Mouse (Mus musculus) liver, embryonic 13.5 days (tissue): Measurements from ENCODE around the gene P2rx7. TPM values are rescaled to one million over a fixed set of nuclear protein-coding genes. Genes with fewer than 3 reads are reported as not detected.
A peak's percentile ranks its signal among the peaks of the same experiment; 100 is the strongest.

Source experiments
- ATAC-seq: fragments of 200-750 bp; cut with Nextera tagmentation; 2 replicates; pipeline ENCODE4 v1.8.0; 2017; ENCODE audit warnings: low read depth, mild to moderate bottlenecking, moderate number of reproducible peaks, moderate library complexity
- DNase-seq: peaks from one replicate; pipeline ENCODE4 v3.0.0; 2022
- H3K27ac ChIP-seq: fragments of 300-500 bp; sonication (generic); 2 replicates; pipeline ENCODE4 v1.5.1; 2015; ENCODE audit warnings: moderate library complexity, mild to moderate bottlenecking, inconsistent platforms
- H3K27me3 ChIP-seq: fragments of 300-500 bp; sonication (generic); 2 replicates; pipeline ENCODE4 v1.6.1; 2015; ENCODE audit warnings: mild to moderate bottlenecking, inconsistent platforms
- H3K36me3 ChIP-seq: fragments of 300-500 bp; sonication (generic); 2 replicates; pipeline ENCODE4 v1.6.1; 2015; ENCODE audit warnings: mild to moderate bottlenecking, inconsistent platforms
- H3K4me1 ChIP-seq: fragments of 300-500 bp; sonication (generic); replicated peaks from 2 replicates; pipeline ENCODE4 v1.6.1; 2015; ENCODE audit warnings: inconsistent platforms
- H3K4me2 ChIP-seq: fragments of 300-500 bp; sonication (generic); 2 replicates; pipeline ENCODE4 v1.6.1; 2015; ENCODE audit warnings: inconsistent platforms, mild to moderate bottlenecking, moderate library complexity
- H3K4me3 ChIP-seq: fragments of 300-500 bp; sonication (generic); replicated peaks from 2 replicates; pipeline ENCODE4 v1.5.1; 2015; ENCODE audit warnings: mild to moderate bottlenecking, inconsistent platforms
- H3K9ac ChIP-seq: fragments of 300-500 bp; sonication (generic); 2 replicates; pipeline ENCODE4 v1.6.1; 2015; ENCODE audit warnings: mild to moderate bottlenecking, inconsistent platforms
- H3K9me3 ChIP-seq: fragments of 300-500 bp; sonication (generic); replicated peaks from 2 replicates; pipeline ENCODE4 v1.6.1; 2016; ENCODE audit warnings: inconsistent platforms
- WGBS: fragments of 180-500 bp; shearing (Covaris S2); methylation state at CpG from one replicate; pipeline ENCODE4 v1.1.7; 2015; ENCODE audit not compliant: insufficient replicate concordance; 5-methylcytosine and 5-hydroxymethylcytosine counted together
- microRNA-seq: library from miRNA; unstranded; fragments of <30 nt; microRNA quantifications from one replicate; pipeline ENCODE4, GENCODE M21; 2016
- polyA plus RNA-seq: library from polyadenylated mRNA; unstranded; fragments of >200 nt; fragmentation: Nextera tagmentation; extraction: Ambion mirVana; gene quantifications from 2 replicates; pipeline ENCODE4 v1.2.1, GENCODE M21; 2015

The P2rx7 gene
- polyA plus RNA-seq, 1 experiment from 2014 or later = 1.3 TPM

DNA sequence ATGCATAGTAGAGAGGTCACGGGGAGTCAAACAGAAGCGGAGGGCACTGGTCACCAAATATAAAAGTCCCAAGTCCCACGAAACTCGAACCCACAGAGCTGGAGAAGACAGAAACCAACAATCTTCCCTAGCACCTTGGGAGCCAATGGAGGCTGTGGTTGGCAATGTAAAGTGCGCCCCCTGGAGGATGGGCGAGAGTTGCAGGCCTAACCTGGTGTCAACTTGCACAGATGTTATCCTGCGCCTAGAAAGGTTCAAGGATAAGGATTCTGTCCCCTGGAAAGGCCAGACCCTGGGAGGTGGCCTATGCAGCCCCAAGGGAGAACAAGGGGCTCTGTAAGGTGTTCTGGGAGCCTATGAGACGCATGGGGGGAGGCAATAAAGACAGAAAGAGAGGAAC, 87.6 kb downstream of the P2rx7 start:
- 37% methylated on average over 8 of the region's 8 CpGs for WGBS
- DNase-seq (peak; percentile 58), ATAC-seq (no peak)
- Histone ChIP-seq H3K9me3 (no peaks in the 10 kb centered on the region), H3K4me3 (no peak overlapping the region), H3K4me2 (peak overlapping the region; percentile 31; the same call in 1 of the 2 replicates), H3K9ac (no peak overlapping the region), H3K4me1 (peaks cover 42% of the 10 kb centered on the region), H3K27ac (peak overlapping the region; percentile 58), H3K36me3 (peaks cover 8% of the 10 kb centered on the region; the same call in 1 of the 2 replicates), H3K27me3 (no peaks in the 10 kb centered on the region)

DNA sequence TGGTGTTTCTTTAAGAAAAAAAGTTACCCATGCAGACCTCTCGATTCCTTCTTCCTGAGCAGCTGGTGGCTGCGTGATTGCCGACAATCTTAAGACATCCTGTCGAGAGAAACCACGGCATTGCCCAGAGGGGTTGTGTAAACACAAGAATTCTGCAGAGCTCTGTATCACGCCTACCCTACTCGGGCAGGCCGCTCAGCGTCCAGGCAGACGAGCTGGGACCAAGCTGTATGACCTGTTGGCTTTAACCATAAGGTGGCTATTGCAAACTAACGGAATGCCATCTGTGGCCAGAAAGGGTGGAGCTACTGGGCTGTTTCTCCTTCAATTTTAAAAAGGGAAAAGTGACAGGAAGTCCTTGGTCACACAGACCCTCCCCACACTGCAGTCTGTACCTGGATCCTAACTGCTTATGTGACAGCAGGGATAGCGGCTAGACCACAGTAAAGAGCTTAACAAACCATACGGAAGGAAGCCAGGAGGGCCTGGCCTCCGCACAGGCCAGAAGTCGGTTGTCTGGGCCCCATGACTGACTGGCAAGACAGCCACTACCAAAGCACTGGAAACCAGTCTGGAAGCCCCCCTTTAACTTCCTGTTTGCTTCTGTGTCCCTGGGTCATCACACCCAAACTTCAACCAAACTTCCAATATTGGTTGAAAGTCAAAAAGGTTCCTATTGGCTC, 88.4 kb downstream of the P2rx7 start:
- Histone ChIP-seq H3K9me3 (no peaks in the 10 kb centered on the region), H3K36me3 (peaks cover 8% of the 10 kb centered on the region; the same call in 1 of the 2 replicates), H3K4me1 (peaks cover 47% of the 10 kb centered on the region), H3K27ac (peak overlapping the region; percentile 58), H3K27me3 (no peaks in the 10 kb centered on the region), H3K4me3 (no peak overlapping the region), H3K4me2 (peak overlapping the region; percentile 32), H3K9ac (peak overlapping the region; percentile 28)
- peak; percentile 39 for ATAC-seq
- peak; percentile 11 for DNase-seq
- WGBS = 21% methylated on average over 15 of the region's 15 CpGs

DNA sequence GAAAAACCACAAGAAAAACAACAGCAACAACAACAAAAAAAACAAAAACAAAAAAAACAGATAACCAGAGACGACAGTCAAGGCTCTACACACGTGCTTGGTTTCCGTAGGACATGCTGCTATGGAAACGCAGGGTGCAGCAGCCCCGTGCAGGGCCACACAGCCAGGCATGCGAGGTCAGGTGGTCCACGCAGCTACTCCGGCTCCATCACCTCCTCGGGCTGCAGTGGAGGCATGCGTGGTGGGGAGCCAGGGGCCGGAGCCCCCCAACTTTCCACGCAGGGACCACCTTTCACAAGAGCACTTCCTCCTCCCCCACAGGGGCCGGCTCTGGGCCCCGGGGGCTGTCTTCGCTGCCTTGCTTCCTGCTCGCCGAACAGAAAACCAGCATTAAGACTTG, 90.2 kb downstream of the P2rx7 start:
- no peaks in the 10 kb centered on the region for H3K27me3 ChIP-seq
- H3K9ac ChIP-seq = 0 out of 2 replicates have a peak overlapping the region, but pooled peaks have one; percentile 35
- H3K27ac ChIP-seq = no peak overlapping the region
- 30% methylated on average over 17 of the region's 17 CpGs for WGBS
- no peak for ATAC-seq
- no peak for DNase-seq
- H3K9me3 ChIP-seq = no peaks in the 10 kb centered on the region
- peaks cover 47% of the 10 kb centered on the region for H3K4me1 ChIP-seq
- H3K4me2 ChIP-seq = peak overlapping the region; percentile 34
- H3K36me3 ChIP-seq = no peaks in the 10 kb centered on the region
- peak overlapping the region; percentile 1; the same call in 1 of the 2 replicates for H3K4me3 ChIP-seq

DNA sequence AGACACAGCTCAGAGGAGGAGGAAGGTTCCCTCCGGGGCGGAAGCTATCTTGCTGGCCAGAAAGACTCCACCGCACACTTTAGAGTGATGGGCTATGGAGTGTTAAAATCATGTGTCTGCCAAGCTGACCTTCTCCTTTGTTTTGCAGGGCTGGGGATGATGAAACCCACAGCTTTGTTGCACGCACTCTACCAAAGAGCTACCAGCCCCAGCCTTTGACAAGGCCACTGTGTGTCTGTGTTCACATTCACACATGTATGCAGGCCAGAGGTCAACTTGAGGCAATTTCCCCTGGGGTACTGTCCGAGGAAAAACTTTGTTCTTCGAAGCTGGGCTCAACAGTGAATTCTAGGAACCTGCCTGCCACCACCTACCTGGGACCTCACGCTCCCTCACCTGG, 92.1 kb downstream of the P2rx7 start:
- no peak for ATAC-seq
- WGBS = 76% methylated on average over 7 of the region's 7 CpGs

DNA sequence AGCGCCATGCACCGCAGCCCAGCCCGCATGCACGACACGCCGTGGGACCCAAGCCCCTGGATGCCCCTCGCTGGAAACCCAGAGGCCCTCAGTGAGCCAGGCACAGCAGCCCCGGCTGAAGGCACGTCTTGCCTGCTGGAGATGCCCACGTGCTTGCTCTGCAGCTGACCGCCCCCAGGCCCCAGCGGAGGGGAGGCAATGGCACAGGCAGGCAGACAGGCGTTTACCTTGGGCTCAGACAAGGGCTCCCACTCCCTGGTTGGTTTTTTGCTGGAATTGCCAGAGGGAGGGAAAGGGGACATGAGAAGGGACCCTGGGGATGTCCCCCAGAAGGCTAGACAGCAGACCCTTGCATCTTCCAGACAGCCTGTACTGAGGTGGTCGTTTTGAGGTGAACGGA, 93.0 kb downstream of the P2rx7 start:
- Histone ChIP-seq H3K9me3 (no peaks in the 10 kb centered on the region), H3K4me1 (peaks cover 37% of the 10 kb centered on the region), H3K36me3 (peaks cover 12% of the 10 kb centered on the region), H3K4me3 (no peak overlapping the region), H3K27me3 (no peaks in the 10 kb centered on the region), H3K9ac (no peak overlapping the region), H3K4me2 (no peak overlapping the region), H3K27ac (no peak overlapping the region)
- 84% methylated on average over 15 of the region's 15 CpGs for WGBS
- ATAC-seq (no peak), DNase-seq (no peak)

More for the DNA sequence above, 92.1 kb downstream of the P2rx7 start:
- Histone ChIP-seq H3K27ac (no peak overlapping the region), H3K4me1 (peaks cover 45% of the 10 kb centered on the region), H3K27me3 (no peaks in the 10 kb centered on the region), H3K9ac (no peak overlapping the region), H3K4me2 (no peak overlapping the region), H3K36me3 (peaks cover 3% of the 10 kb centered on the region), H3K4me3 (no peak overlapping the region), H3K9me3 (no peaks in the 10 kb centered on the region)
- no peak for DNase-seq

Small RNAs within 50 kb of the gene (microRNA-seq; reads per million reads assigned to microRNA genes)
- gene Mir8115 = not detected

Other genes with a start within 250 kb of the P2rx7 start
- 18.4 and 18.9 TPM in 2 replicates for gene Anapc7, start 222.2 kb upstream of the P2rx7 start, polyA plus RNA-seq
- gene Atp2a2, start 141.7 kb upstream of the P2rx7 start, polyA plus RNA-seq = 14.1 and 17.1 TPM in 2 replicates
- gene Ift81, start 29.4 kb upstream of the P2rx7 start, polyA plus RNA-seq = 3.0 and 3.8 TPM in 2 replicates
- 29.0 and 33.0 TPM in 2 replicates for gene P2rx4, start 63.6 kb downstream of the P2rx7 start, polyA plus RNA-seq
- gene Camkk2, start 135.5 kb downstream of the P2rx7 start, polyA plus RNA-seq = 9.6 and 11.5 TPM in 2 replicates
- 258 and 301 TPM in 2 replicates for gene Anapc5, start 177.4 kb downstream of the P2rx7 start, polyA plus RNA-seq
- 13.7 and 13.8 TPM in 2 replicates for gene Rnf34, start 206.1 kb downstream of the P2rx7 start, polyA plus RNA-seq